Mouse (Mus musculus): ENCODE measurements around the gene Eral1. TPM values are rescaled to one million over a fixed set of nuclear protein-coding genes. Genes with fewer than 3 reads are reported as not detected.
A peak's percentile ranks its signal among the peaks of the same experiment; 100 is the strongest.
"Not testable (repeated sequence)": the region's sequence is repeated elsewhere in the genome, so short reads cannot be mapped to it uniquely, and the experiment has no call there.

The Eral1 gene
- polyA plus RNA-seq, 1 experiment from 2014 or later = 27.6 TPM

- Histone ChIP-seq H3K9ac (ENCODE audit: low read length) (no peak overlapping the region), H3K9me3 (replicated peaks; ENCODE audit: control insufficient read depth, low read length) (no peaks in the 10 kb centered on the region), H3K27ac (ENCODE audit: low read length) (no peak overlapping the region), H3K4me3 (ENCODE audit: low read length) (no peak overlapping the region), H3K36me3 (ENCODE audit: control insufficient read depth, insufficient read depth) (peaks cover 16% of the 10 kb centered on the region), H3K4me1 (ENCODE audit: control insufficient read depth, insufficient read depth, low read length) (peaks cover 2% of the 10 kb centered on the region; the same call in 1 of the 2 replicates), H3K27me3 (ENCODE audit: control insufficient read depth, insufficient read depth, low read length) (no peaks in the 10 kb centered on the region), H3K4me2 (ENCODE audit: low read depth, low read length) (no peak overlapping the region)
- WGBS = 83% methylated on average over 8 of the region's 8 CpGs
- no peak for ATAC-seq (replicated peaks; ENCODE audit: extremely low read depth, insufficient read depth, low FRiP score)
These were observed 23.2 kb downstream of the Eral1 start for GRCm38 (mm10) chr11:78056946-78057345.

- Histone ChIP-seq H3K4me1 (ENCODE audit: control insufficient read depth, insufficient read depth, low read length) (no peaks in the 10 kb centered on the region), H3K9me3 (replicated peaks; ENCODE audit: control insufficient read depth, low read length) (no peaks in the 10 kb centered on the region), H3K9ac (ENCODE audit: low read length) (no peak overlapping the region), H3K27me3 (ENCODE audit: control insufficient read depth, insufficient read depth, low read length) (no peaks in the 10 kb centered on the region), H3K4me2 (ENCODE audit: low read depth, low read length) (no peak overlapping the region), H3K4me3 (ENCODE audit: low read length) (no peak overlapping the region), H3K27ac (ENCODE audit: low read length) (no peak overlapping the region), H3K36me3 (ENCODE audit: control insufficient read depth, insufficient read depth) (peaks cover 13% of the 10 kb centered on the region)
- 86% methylated on average over 8 of the region's 8 CpGs for WGBS
- ATAC-seq (replicated peaks; ENCODE audit: extremely low read depth, insufficient read depth, low FRiP score) = no peak
These were observed 27.1 kb downstream of the Eral1 start for GRCm38 (mm10) chr11:78053078-78053477.

GRCm38 (mm10) chr11:78048637-78049036, 31.5 kb downstream of the Eral1 start:
- not testable (repeated sequence) for H3K36me3 ChIP-seq (ENCODE audit: control insufficient read depth, insufficient read depth); H3K4me3 ChIP-seq (ENCODE audit: low read length); H3K27me3 ChIP-seq (ENCODE audit: control insufficient read depth, insufficient read depth, low read length); H3K9ac ChIP-seq (ENCODE audit: low read length); H3K9me3 ChIP-seq (replicated peaks; ENCODE audit: control insufficient read depth, low read length); H3K4me2 ChIP-seq (ENCODE audit: low read depth, low read length); ATAC-seq (replicated peaks; ENCODE audit: extremely low read depth, insufficient read depth, low FRiP score); H3K27ac ChIP-seq (ENCODE audit: low read length)
- H3K4me1 ChIP-seq (ENCODE audit: control insufficient read depth, insufficient read depth, low read length) = peaks cover 16% of the 10 kb centered on the region
- WGBS = 91% methylated on average over 4 of the region's 4 CpGs

DNA sequence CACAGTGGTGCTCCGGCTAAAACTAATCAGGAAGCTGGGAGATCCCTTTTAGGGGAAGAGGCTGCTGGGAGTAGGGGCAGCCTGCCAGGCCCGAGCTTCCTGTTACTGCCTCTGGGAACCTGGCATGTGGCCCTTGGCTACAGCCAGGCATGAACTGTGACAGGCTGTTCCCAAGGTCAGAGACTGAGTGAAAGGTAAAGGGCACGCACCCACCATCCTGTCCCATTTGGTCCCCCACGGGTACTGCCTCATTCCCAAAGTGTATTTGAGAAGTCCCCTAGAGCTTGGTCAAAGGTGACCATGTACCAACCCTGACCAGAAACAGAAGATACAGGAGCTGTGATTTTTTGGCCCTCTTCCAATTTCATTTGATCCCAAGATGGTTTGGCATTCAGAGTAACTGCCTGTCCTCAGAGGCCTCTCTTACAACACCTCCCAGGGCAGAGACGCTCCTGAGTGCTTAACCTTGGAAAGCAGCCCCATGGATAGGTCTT, 35.4 kb downstream of the Eral1 start:
- peak overlapping the region; percentile 2; the same call in 1 of the 2 replicates for H3K9ac ChIP-seq (ENCODE audit: low read length)
- ATAC-seq (replicated peaks; ENCODE audit: extremely low read depth, insufficient read depth, low FRiP score) = peak; percentile 96
- WGBS = 25% methylated on average over 5 of the region's 5 CpGs
- peaks cover 16% of the 10 kb centered on the region for H3K4me1 ChIP-seq (ENCODE audit: control insufficient read depth, insufficient read depth, low read length)
- H3K4me2 ChIP-seq (ENCODE audit: low read depth, low read length) = peak overlapping the region; percentile 21; the same call in 1 of the 2 replicates
- peak overlapping the region; percentile 98 for H3K27ac ChIP-seq (ENCODE audit: low read length)
- peaks cover 3% of the 10 kb centered on the region; the same call in 1 of the 2 replicates for H3K36me3 ChIP-seq (ENCODE audit: control insufficient read depth, insufficient read depth)
- H3K4me3 ChIP-seq (ENCODE audit: low read length) = no peak overlapping the region
- 0 out of 2 replicates have a peak, but pooled peaks cover 3% of the 10 kb centered on the region for H3K9me3 ChIP-seq (replicated peaks; ENCODE audit: control insufficient read depth, low read length)
- H3K27me3 ChIP-seq (ENCODE audit: control insufficient read depth, insufficient read depth, low read length) = no peaks in the 10 kb centered on the region

GRCm38 (mm10) chr11:78042290-78042870, 37.8 kb downstream of the Eral1 start:
- not testable (repeated sequence) for H3K4me2 ChIP-seq (ENCODE audit: low read depth, low read length); ATAC-seq (replicated peaks; ENCODE audit: extremely low read depth, insufficient read depth, low FRiP score); H3K4me3 ChIP-seq (ENCODE audit: low read length); H3K9me3 ChIP-seq (replicated peaks; ENCODE audit: control insufficient read depth, low read length); H3K27me3 ChIP-seq (ENCODE audit: control insufficient read depth, insufficient read depth, low read length); H3K9ac ChIP-seq (ENCODE audit: low read length); H3K36me3 ChIP-seq (ENCODE audit: control insufficient read depth, insufficient read depth); H3K27ac ChIP-seq (ENCODE audit: low read length)
- H3K4me1 ChIP-seq (ENCODE audit: control insufficient read depth, insufficient read depth, low read length) = peaks cover 27% of the 10 kb centered on the region
- WGBS = 84% methylated on average over 4 of the region's 4 CpGs

DNA sequence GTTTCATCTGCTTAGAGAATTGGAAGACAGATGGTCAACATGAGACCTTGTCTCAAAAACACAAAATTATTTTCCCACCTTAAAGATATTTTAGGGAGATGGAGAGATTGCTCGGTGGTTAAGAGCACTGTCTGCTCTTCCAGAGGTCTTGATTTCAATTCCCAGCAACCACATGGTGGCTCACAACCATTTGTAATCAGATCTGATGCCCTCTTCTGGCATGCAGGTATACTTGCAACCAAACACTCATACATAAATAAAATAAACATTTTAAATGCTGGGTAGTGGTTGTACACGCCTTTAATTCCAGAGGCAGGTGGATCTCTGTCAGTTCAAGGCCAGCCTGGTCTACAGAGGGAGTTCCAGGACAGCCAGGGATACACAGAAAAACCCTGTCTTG, 39.3 kb downstream of the Eral1 start:
- H3K27ac ChIP-seq (ENCODE audit: low read length) = no peak overlapping the region
- H3K9ac ChIP-seq (ENCODE audit: low read length) = no peak overlapping the region
- ATAC-seq (replicated peaks; ENCODE audit: extremely low read depth, insufficient read depth, low FRiP score) = no peak
- 83% methylated on average over 2 of the region's 2 CpGs for WGBS
- no peak overlapping the region for H3K4me2 ChIP-seq (ENCODE audit: low read depth, low read length)
- no peak overlapping the region for H3K4me3 ChIP-seq (ENCODE audit: low read length)
- H3K27me3 ChIP-seq (ENCODE audit: control insufficient read depth, insufficient read depth, low read length) = no peaks in the 10 kb centered on the region
- peaks cover 29% of the 10 kb centered on the region for H3K4me1 ChIP-seq (ENCODE audit: control insufficient read depth, insufficient read depth, low read length)
- H3K36me3 ChIP-seq (ENCODE audit: control insufficient read depth, insufficient read depth) = peaks cover 2% of the 10 kb centered on the region; the same call in 1 of the 2 replicates
- H3K9me3 ChIP-seq (replicated peaks; ENCODE audit: control insufficient read depth, low read length) = 0 out of 2 replicates have a peak, but pooled peaks cover 3% of the 10 kb centered on the region

GRCm38 (mm10) chr11:78037831-78038752, 42.1 kb downstream of the Eral1 start, which contains the start of gene Flot2:
TSS of gene Flot2 (plus strand) at chr11:78037931.
- Histone ChIP-seq H3K4me3 (ENCODE audit: low read length) (peak within 1 kb of the TSS; percentile 77), H3K27ac (ENCODE audit: low read length) (peak within 1 kb of the TSS; percentile 88), H3K27me3 (ENCODE audit: control insufficient read depth, insufficient read depth, low read length) (no peaks in the 10 kb centered on the region), H3K9me3 (replicated peaks; ENCODE audit: control insufficient read depth, low read length) (0 out of 2 replicates have a peak, but pooled peaks cover 3% of the 10 kb centered on the region), H3K36me3 (ENCODE audit: control insufficient read depth, insufficient read depth) (peaks cover 2% of the 10 kb centered on the region; the same call in 1 of the 2 replicates), H3K9ac (ENCODE audit: low read length) (peak within 1 kb of the TSS; percentile 90), H3K4me1 (ENCODE audit: control insufficient read depth, insufficient read depth, low read length) (peaks cover 14% of the 10 kb centered on the region), H3K4me2 (ENCODE audit: low read depth, low read length) (peak within 1 kb of the TSS; percentile 68)
- WGBS = 2% methylated on average over 55 of the region's 55 CpGs
- ATAC-seq (replicated peaks; ENCODE audit: extremely low read depth, insufficient read depth, low FRiP score) = peak; percentile 85

- Histone ChIP-seq H3K27me3 (ENCODE audit: control insufficient read depth, insufficient read depth, low read length) (no peaks in the 10 kb centered on the region), H3K9me3 (replicated peaks; ENCODE audit: control insufficient read depth, low read length) (no peaks in the 10 kb centered on the region), H3K9ac (ENCODE audit: low read length) (no peak overlapping the region), H3K4me1 (ENCODE audit: control insufficient read depth, insufficient read depth, low read length) (peaks cover 15% of the 10 kb centered on the region), H3K4me3 (ENCODE audit: low read length) (no peak overlapping the region), H3K4me2 (ENCODE audit: low read depth, low read length) (no peak overlapping the region), H3K27ac (ENCODE audit: low read length) (no peak overlapping the region), H3K36me3 (ENCODE audit: control insufficient read depth, insufficient read depth) (peaks cover 2% of the 10 kb centered on the region; the same call in 1 of the 2 replicates)
- WGBS = 79% methylated on average over 10 of the region's 10 CpGs
- no peak for ATAC-seq (replicated peaks; ENCODE audit: extremely low read depth, insufficient read depth, low FRiP score)
These were observed 43.4 kb downstream of the Eral1 start for GRCm38 (mm10) chr11:78036791-78037190.
